Mouse (Mus musculus): ENCODE results near the gene Gm8024.
"Not testable (repeated sequence)": the region's sequence is repeated elsewhere in the genome, so short reads cannot be mapped to it uniquely, and the experiment has no call there.

Gm8024 gene

DNA sequence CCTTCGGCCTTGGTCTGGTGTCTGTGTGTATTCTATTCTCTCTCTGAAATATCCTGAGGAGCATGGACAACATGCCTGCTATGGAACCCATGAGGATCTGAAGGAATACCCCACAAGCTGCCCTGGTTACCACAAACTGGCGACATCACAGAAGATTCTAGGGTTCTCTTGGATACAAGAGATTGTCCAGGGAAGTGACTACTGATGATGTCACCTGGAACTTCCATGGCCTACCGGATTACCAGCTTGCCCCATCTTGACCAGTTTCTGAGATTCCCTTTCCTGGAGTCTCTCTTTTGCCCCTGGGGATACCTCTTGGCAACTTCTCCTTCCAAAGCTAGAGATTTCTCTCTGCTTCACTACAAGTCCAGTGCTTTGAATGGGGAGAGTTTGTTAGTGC lies at the start of gene Gm8024:
TSS of gene Gm8024 (minus strand) at position 101 of the 400 bp plus-strand sequence.
- in situ Hi-C loops (cut with MboI; ENCODE audit: low pct_unique_long_range_greater_than_20kb in 1 of 2, low sequenced_read_pairs in 2 of 2, unreplicated experiment in 1 of 2) = not testable (repeated sequence)

- in situ Hi-C loops (cut with MboI; ENCODE audit: low pct_unique_long_range_greater_than_20kb in 1 of 2, low sequenced_read_pairs in 2 of 2, unreplicated experiment in 1 of 2) = not testable (repeated sequence)
Measured at GRCm38 (mm10) chr14:42543170-42543701, 19.2 kb upstream of the Gm8024 start.

- in situ Hi-C loops (cut with MboI; ENCODE audit: low pct_unique_long_range_greater_than_20kb in 1 of 2, low sequenced_read_pairs in 2 of 2, unreplicated experiment in 1 of 2) = not testable (repeated sequence)
Measured at GRCm38 (mm10) chr14:42542316-42543169, 18.5 kb upstream of the Gm8024 start.

DNA sequence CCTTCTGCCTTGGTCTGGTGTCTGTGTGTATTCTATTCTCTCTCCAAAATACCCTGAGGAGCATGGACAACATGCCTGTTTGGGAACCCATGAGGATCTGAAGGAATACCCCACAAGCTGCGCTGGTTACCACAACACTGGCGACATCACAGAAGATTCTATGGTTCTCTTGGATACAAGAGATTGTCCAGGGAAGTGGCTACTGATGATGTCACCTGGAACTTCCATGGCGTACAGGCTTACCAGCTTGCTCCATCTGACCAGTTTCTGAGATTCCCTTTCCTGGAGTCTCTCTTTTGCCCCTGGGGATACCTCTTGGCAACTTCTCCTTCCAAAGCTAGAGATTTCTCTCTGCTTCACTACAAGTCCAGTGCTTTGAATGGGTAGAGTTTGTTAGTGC lies 21.8 kb downstream of the Gm8024 start, which contains the start of gene Gm8020:
TSS of gene Gm8020 (minus strand) at position 101 of the 400 bp plus-strand sequence.
- in situ Hi-C loops (cut with MboI; ENCODE audit: low pct_unique_long_range_greater_than_20kb in 1 of 2, low sequenced_read_pairs in 2 of 2, unreplicated experiment in 1 of 2) = not testable (repeated sequence)

All from mouse embryonic stem cell (cell line).